16 mouse cellular contexts compared by ENCODE assay signal in genomic region chr5:139440451-139440850, GRCm38 (mm10). TPM values are rescaled to one million over a fixed set of nuclear protein-coding genes. Genes with fewer than 3 reads are reported as not detected.
DNase-seq lines count a peak whose midpoint lies in the region; ATAC-seq and TF ChIP-seq lines count a peak whose summit lies in the region.
"Had no signal": no experiment of that assay in that cellular context is flagged by ENCODE, and none has a peak within 500 bp of the region (broad histone marks: within the 10 kb centered on the region; RNA-seq: fewer than 3 reads in every experiment).

No protein-coding gene starts in this region.

- WGBS in hindbrain, postnatal 0 days, result 39% methylated on average over 5 of the region's 5 CpGs
- 89% methylated on average over 5 of the region's 5 CpGs for WGBS in hindbrain, embryonic 11.5 days

- H3K4me2 ChIP-seq in hindbrain, postnatal 0 days (ENCODE audit: low read depth, low read length), result no peak overlapping the region
- H3K4me2 ChIP-seq in hindbrain, embryonic 11.5 days (replicated peaks; ENCODE audit: low read depth, low read length), result no peak overlapping the region
- H3K4me2 ChIP-seq: intestine, embryonic 15.5 days; liver, embryonic 12.5 days had no signal

- TF ChIP-seq CTCF in gastrocnemius, adult 2 months (IDR thresholded peaks at IDR 0.05), result no peak
- TF ChIP-seq CTCF in hindbrain, postnatal 0 days (IDR thresholded peaks at IDR 0.05; ENCODE audit: low read depth), result no peak

- H3K36me3 ChIP-seq in hindbrain, postnatal 0 days (ENCODE audit: insufficient read depth, low read length), result no peaks in the 10 kb centered on the region
- H3K36me3 ChIP-seq in hindbrain, embryonic 11.5 days (ENCODE audit: control insufficient read depth, insufficient read depth, low read length), result no peaks in the 10 kb centered on the region
- H3K36me3 ChIP-seq: intestine, embryonic 15.5 days had no signal

- H3K4me3 ChIP-seq in gastrocnemius, adult 2 months, result no peak overlapping the region
- H3K4me3 ChIP-seq in hindbrain, postnatal 0 days (ENCODE audit: low read length), result no peak overlapping the region
- H3K4me3 ChIP-seq in hindbrain, embryonic 11.5 days (ENCODE audit: low read depth, low read length), result no peak overlapping the region
- H3K4me3 ChIP-seq: intestine, embryonic 15.5 days; liver, embryonic 12.5 days had no signal

- ATAC-seq in hindbrain, postnatal 0 days, result peak; percentile 53
- no peak for ATAC-seq in hindbrain, embryonic 11.5 days (ENCODE audit: low FRiP score)
- ATAC-seq in monocyte, adult 5-6 weeks (replicated peaks; ENCODE audit: insufficient number of reproducible peaks, low FRiP score, low TSS enrichment, poor library complexity, severe bottlenecking), result no peak
- ATAC-seq: forebrain, embryonic 14.5 days; intestine, embryonic 15.5 days; liver, embryonic 12.5 days had no signal

- intact Hi-C loops in gastrocnemius, adult 2 months (cut with DNase I), result no loop called here
- intact Hi-C loops in gastrocnemius, postnatal 36 days (cut with DNase I), result loop anchor here (5.0 kb wide), 1 partner anchor 628 kb away; no protein-coding TSS in a partner anchor

- no peaks in the 10 kb centered on the region for H3K9me3 ChIP-seq in hindbrain, postnatal 0 days (ENCODE audit: low read length)
- no peaks in the 10 kb centered on the region for H3K9me3 ChIP-seq in hindbrain, embryonic 11.5 days (ENCODE audit: control insufficient read depth, low read length)
- H3K9me3 ChIP-seq: G1E; intestine, embryonic 15.5 days; liver, embryonic 12.5 days had no signal

- H3K4me1 ChIP-seq in hindbrain, postnatal 0 days (ENCODE audit: insufficient read depth, low read length), result peaks cover 19% of the 10 kb centered on the region
- peaks cover 4% of the 10 kb centered on the region; the same call in 1 of the 2 replicates for H3K4me1 ChIP-seq in hindbrain, embryonic 11.5 days (replicated peaks; ENCODE audit: control insufficient read depth, insufficient read depth, low read length)
- H3K4me1 ChIP-seq: liver, embryonic 12.5 days had no signal

- no peaks in the 10 kb centered on the region for H3K27me3 ChIP-seq in hindbrain, postnatal 0 days (ENCODE audit: insufficient read depth, low read length)
- H3K27me3 ChIP-seq in hindbrain, embryonic 11.5 days (ENCODE audit: control insufficient read depth, insufficient read depth, low read length), result no peaks in the 10 kb centered on the region
- H3K27me3 ChIP-seq: intestine, embryonic 15.5 days; liver, embryonic 12.5 days had no signal

- H3K27ac ChIP-seq in gastrocnemius, adult 2 months, result 0 out of 2 replicates have a peak overlapping the region, but pooled peaks have one; percentile 20
- H3K27ac ChIP-seq in hindbrain, postnatal 0 days, result peak overlapping the region; percentile 20; the same call in 1 of the 2 replicates
- no peak overlapping the region for H3K27ac ChIP-seq in hindbrain, embryonic 11.5 days (ENCODE audit: low read depth, low read length)
- H3K27ac ChIP-seq: intestine, embryonic 15.5 days; liver, embryonic 12.5 days had no signal

- peak; percentile 54 for DNase-seq in gastrocnemius, adult 2 months
- DNase-seq in gastrocnemius, postnatal 36 days, result no peak
- peak; percentile 68 for DNase-seq in hindbrain, postnatal 0 days (ENCODE audit: low spot score)
- no peak for DNase-seq in hindbrain, embryonic 11.5 days (ENCODE audit: low spot score)
- DNase-seq in adipocyte (ENCODE audit: low spot score), result peak; percentile 59
- peak; percentile 74 to 81 for DNase-seq in cerebellum, postnatal 10 days
- DNase-seq in adrenal gland, postnatal 14 days, result no peak
- DNase-seq: adrenal gland, adult 2 months; gastrocnemius, postnatal 25 days; thymus, adult 18-20 months had no signal

- H3K9ac ChIP-seq in hindbrain, postnatal 0 days (replicated peaks; ENCODE audit: low read length), result no peak overlapping the region
- H3K9ac ChIP-seq in hindbrain, embryonic 11.5 days (ENCODE audit: low read depth, low read length), result no peak overlapping the region
- H3K9ac ChIP-seq: intestine, embryonic 15.5 days; liver, embryonic 12.5 days had no signal

RNA-seq across cellular contexts. Expression of gene Gper1, which starts 17.5 kb away (rescaled TPM):
- 1 to 10 TPM; 1.3 to 2.7 TPM for total RNA-seq in gastrocnemius, adult 2 months (2021)
- 1 to 10 TPM; 1.1 to 1.2 TPM for total RNA-seq in gastrocnemius, postnatal 36 days (2021)
- total RNA-seq in hindbrain, postnatal 0 days (2014; rRNA removed), result 5.8 and 9.6 TPM in 2 replicates
- polyA plus RNA-seq in hindbrain, postnatal 0 days (2015; fragmentation: Nextera tagmentation; extraction: Ambion mirVana), result 5.6 and 6.2 TPM in 2 replicates
- 2.0 and 2.4 TPM in 2 replicates for polyA plus RNA-seq in hindbrain, embryonic 11.5 days (2014; fragmentation: Nextera tagmentation; extraction: Ambion mirVana)
- total RNA-seq in monocyte, adult 5-6 weeks (2017), result 0.53 to 1.3 TPM in 2 of 3 replicates, not detected in the other
- total RNA-seq in adrenal gland, postnatal 14 days (2021), result 4.6 and 6.3 TPM in 2 replicates
- total RNA-seq: G1E; hematopoietic stem cell, adult 5-6 weeks had no signal
- polyA plus RNA-seq: G1E had no signal

RNA-seq across cellular contexts. Expression of gene 3110082I17Rik, which starts 19.9 kb away (rescaled TPM):
- total RNA-seq in gastrocnemius, adult 2 months (2021), result 10 to 100 TPM in 1 of 2 experiments, 1 to 10 TPM in 1; 7.9 to 10.3 TPM
- total RNA-seq in gastrocnemius, postnatal 36 days (2021), result 1 to 10 TPM; 6.1 to 9.2 TPM
- total RNA-seq in hindbrain, postnatal 0 days (2014; rRNA removed), result 6.1 and 12.8 TPM in 2 replicates
- 17.1 and 18.2 TPM in 2 replicates for polyA plus RNA-seq in hindbrain, postnatal 0 days (2015; fragmentation: Nextera tagmentation; extraction: Ambion mirVana)
- polyA plus RNA-seq in hindbrain, embryonic 11.5 days (2014; fragmentation: Nextera tagmentation; extraction: Ambion mirVana), result 29.2 and 31.2 TPM in 2 replicates
- total RNA-seq in monocyte, adult 5-6 weeks (2017), result 16.2 to 45.2 TPM (median 35.8 TPM) in 3 replicates
- 9.6 and 11.2 TPM in 2 replicates for total RNA-seq in adrenal gland, postnatal 14 days (2021)

RNA-seq across cellular contexts. Expression of gene C130050O18Rik, which starts 35.4 kb away (rescaled TPM):
- under 1 TPM; 0.15 to 0.33 TPM for total RNA-seq in gastrocnemius, adult 2 months (2021)
- total RNA-seq in gastrocnemius, postnatal 36 days (2021), result under 1 TPM; 0.13 to 0.35 TPM
- total RNA-seq in hindbrain, postnatal 0 days (2014; rRNA removed), result 1.1 TPM in 1 of 2 replicates, not detected in the other
- polyA plus RNA-seq in hindbrain, postnatal 0 days (2015; fragmentation: Nextera tagmentation; extraction: Ambion mirVana), result 0.34 TPM in 1 of 2 replicates, not detected in the other
- polyA plus RNA-seq in hindbrain, embryonic 11.5 days (2014; fragmentation: Nextera tagmentation; extraction: Ambion mirVana), result 0.11 and 0.32 TPM in 2 replicates
- 28.4 to 51.7 TPM (median 32.7 TPM) in 3 replicates for total RNA-seq in monocyte, adult 5-6 weeks (2017)
- total RNA-seq in adrenal gland, postnatal 14 days (2021), result 0.30 TPM in 2 replicates

RNA-seq across cellular contexts. Expression of gene Zfand2a, which starts 43.9 kb away (rescaled TPM):
- 10 to 100 TPM in 1 of 2 experiments, 1 to 10 TPM in 1; 8.5 to 10.3 TPM for total RNA-seq in gastrocnemius, adult 2 months (2021)
- 1 to 10 TPM; 6.9 to 7.6 TPM for total RNA-seq in gastrocnemius, postnatal 36 days (2021)
- total RNA-seq in hindbrain, postnatal 0 days (2014; rRNA removed), result 55.2 and 61.1 TPM in 2 replicates
- 19.4 and 26.2 TPM in 2 replicates for polyA plus RNA-seq in hindbrain, postnatal 0 days (2015; fragmentation: Nextera tagmentation; extraction: Ambion mirVana)
- 6.7 and 8.4 TPM in 2 replicates for polyA plus RNA-seq in hindbrain, embryonic 11.5 days (2014; fragmentation: Nextera tagmentation; extraction: Ambion mirVana)
- 19.3 to 53.0 TPM (median 49.3 TPM) in 3 replicates for total RNA-seq in monocyte, adult 5-6 weeks (2017)
- 23.2 and 24.1 TPM in 2 replicates for total RNA-seq in adrenal gland, postnatal 14 days (2021)

Comparison
In these comparisons a context has a peak if more than half of its experiments do, and no peak if none do; other contexts are left out.
1. DNase-seq: peak in gastrocnemius, adult 2 months (single experiment), hindbrain, postnatal 0 days (single experiment), adipocyte (single experiment) and cerebellum, postnatal 10 days (2 of 2); none in gastrocnemius, postnatal 36 days (0 of 2), hindbrain, embryonic 11.5 days (single experiment) and adrenal gland, postnatal 14 days (single experiment).
2. RNA of gene C130050O18Rik, which starts 35.4 kb away (total RNA-seq): 28.4 to 51.7 TPM in monocyte, adult 5-6 weeks; 0.13 to 0.35 TPM in gastrocnemius, postnatal 36 days, 0.15 to 0.33 TPM in gastrocnemius, adult 2 months, 0.30 TPM in adrenal gland, postnatal 14 days and 1.1 TPM in hindbrain, postnatal 0 days; every median in the first group is over 10 times any median in the second.